Mouse (Mus musculus) heart, postnatal 0 days (tissue): ENCODE data around the gene Prm1. TPM values are rescaled to one million over a fixed set of nuclear protein-coding genes. Genes with fewer than 3 reads are reported as not detected.
A peak's percentile ranks its signal among the peaks of the same experiment; 100 is the strongest.

Experiments
- ATAC-seq: fragments of 200-750 bp; cut with Nextera tagmentation; 2 replicates; pipeline ENCODE4 v1.8.0; 2017; ENCODE audit warnings: low read depth, moderate number of reproducible peaks, moderate library complexity; ENCODE audit not compliant: insufficient read depth
- DNase-seq: peaks from one replicate; pipeline ENCODE4 v3.0.0-alpha.2; 2016; ENCODE audit warnings: low spot score
- H3K27ac ChIP-seq: fragments of 300-500 bp; sonication (generic); 2 replicates; pipeline ENCODE4 v1.5.1; 2014; ENCODE audit warnings: low read depth, mild to moderate bottlenecking
- H3K27me3 ChIP-seq: fragments of 300-500 bp; sonication (generic); 2 replicates; pipeline ENCODE4 v1.6.1; 2014; ENCODE audit warnings: low read length, mixed read lengths; ENCODE audit not compliant: control insufficient read depth, insufficient read depth
- H3K36me3 ChIP-seq: fragments of 300-500 bp; sonication (generic); replicated peaks from 2 replicates; pipeline ENCODE4 v1.6.1; 2014; ENCODE audit warnings: low read length, mixed read lengths; ENCODE audit not compliant: control insufficient read depth, insufficient read depth
- H3K4me1 ChIP-seq: fragments of 300-500 bp; sonication (generic); 2 replicates; pipeline ENCODE4 v1.6.1; 2014; ENCODE audit warnings: antibody characterized with exemption; ENCODE audit not compliant: control insufficient read depth, insufficient read depth
- H3K4me2 ChIP-seq: fragments of 300-500 bp; sonication (generic); 2 replicates; pipeline ENCODE4 v1.6.1; 2014; ENCODE audit warnings: low read depth, mild to moderate bottlenecking, low read length, moderate library complexity
- H3K4me3 ChIP-seq: fragments of 300-500 bp; sonication (generic); 2 replicates; pipeline ENCODE4 v1.5.1; 2014; ENCODE audit warnings: low read depth, low read length
- H3K9ac ChIP-seq: fragments of 300-500 bp; sonication (generic); replicated peaks from 2 replicates; pipeline ENCODE4 v1.6.1; 2014; ENCODE audit warnings: low read depth, low read length, mixed read lengths
- H3K9me3 ChIP-seq: fragments of 300-500 bp; sonication (generic); replicated peaks from 2 replicates; pipeline ENCODE4 v1.6.1; 2016; ENCODE audit warnings: low read length; ENCODE audit not compliant: control insufficient read depth
- CTCF ChIP-seq: IDR thresholded peaks from 2 replicates; pipeline ENCODE4 v1.5.1; 2016; ENCODE audit warnings: antibody characterized with exemption, control low read depth, low read depth
- EP300 ChIP-seq: IDR thresholded peaks from 2 replicates; pipeline ENCODE4 v1.6.1; 2016; ENCODE audit warnings: antibody characterized with exemption, low read depth
- WGBS: fragments of 180-500 bp; shearing (Covaris S2); extraction: QIAGEN DNeasy Blood & Tissue Kit; methylation state at CpG from one replicate; pipeline ENCODE4 v1.1.7; 2014; 5-methylcytosine and 5-hydroxymethylcytosine counted together
- polyA plus RNA-seq: library from polyadenylated mRNA; unstranded; fragments of >200 nt; fragmentation: Nextera tagmentation; extraction: Ambion mirVana; gene quantifications from 2 replicates; pipeline ENCODE4 v1.2.1, GENCODE M21; 2015
- total RNA-seq: library from RNA; depleted of rRNA; stranded (reverse); fragments of >200 nt; gene quantifications from 2 replicates; pipeline ENCODE4 v1.2.3, GENCODE M21; 2014; ENCODE audit warnings: low replicate concordance

Prm1 gene
- total and polyA plus RNA-seq, 2 experiments from 2014 or later, result not detected

- peak; percentile 53 for DNase-seq
- peak; percentile 66 for ATAC-seq
- no peaks in the 10 kb centered on the region for H3K27me3 ChIP-seq
- peak overlapping the region; percentile 27; the same call in 1 of the 2 replicates for H3K4me2 ChIP-seq
- peaks cover 32% of the 10 kb centered on the region for H3K4me1 ChIP-seq
- H3K36me3 ChIP-seq, result no peaks in the 10 kb centered on the region
- peak overlapping the region; percentile 65 for H3K27ac ChIP-seq
- H3K4me3 ChIP-seq, result no peak overlapping the region
- no peaks in the 10 kb centered on the region for H3K9me3 ChIP-seq
- no peak overlapping the region for H3K9ac ChIP-seq
- TF ChIP-seq CTCF (no peak), EP300 (no peak)
- WGBS, result 27% methylated on average over 10 of the region's 10 CpGs
These were observed 33.0 kb upstream of the Prm1 start for GRCm38 (mm10) chr16:10838487-10839245.

- Histone ChIP-seq H3K4me1 (peaks cover 26% of the 10 kb centered on the region), H3K36me3 (no peaks in the 10 kb centered on the region), H3K9ac (no peak overlapping the region), H3K27me3 (no peaks in the 10 kb centered on the region), H3K27ac (peak overlapping the region; percentile 65; the same call in 1 of the 2 replicates), H3K9me3 (no peaks in the 10 kb centered on the region), H3K4me2 (no peak overlapping the region), H3K4me3 (no peak overlapping the region)
- 88% methylated on average over 1 of the region's 1 CpGs for WGBS
- TF ChIP-seq CTCF (no peak), EP300 (no peak)
- ATAC-seq (no peak), DNase-seq (no peak)
These were observed 32.3 kb upstream of the Prm1 start for GRCm38 (mm10) chr16:10837903-10838302.

- peaks cover 26% of the 10 kb centered on the region for H3K4me1 ChIP-seq
- H3K9ac ChIP-seq, result no peak overlapping the region
- 77% methylated on average over 3 of the region's 3 CpGs for WGBS
- ATAC-seq, result no peak
- H3K4me3 ChIP-seq, result no peak overlapping the region
- DNase-seq, result no peak
- TF ChIP-seq CTCF (no peak), EP300 (no peak)
- H3K27ac ChIP-seq, result no peak overlapping the region; the same call in 1 of the 2 replicates
- no peaks in the 10 kb centered on the region for H3K27me3 ChIP-seq
- H3K36me3 ChIP-seq, result no peaks in the 10 kb centered on the region
- H3K4me2 ChIP-seq, result no peak overlapping the region
- no peaks in the 10 kb centered on the region for H3K9me3 ChIP-seq
These were observed 31.6 kb upstream of the Prm1 start for GRCm38 (mm10) chr16:10837250-10837649.

GRCm38 (mm10) chr16:10836388-10836787, 30.7 kb upstream of the Prm1 start:
- Histone ChIP-seq H3K4me1 (peaks cover 26% of the 10 kb centered on the region), H3K4me2 (no peak overlapping the region)
- WGBS, result 89% methylated on average over 3 of the region's 3 CpGs

DNA sequence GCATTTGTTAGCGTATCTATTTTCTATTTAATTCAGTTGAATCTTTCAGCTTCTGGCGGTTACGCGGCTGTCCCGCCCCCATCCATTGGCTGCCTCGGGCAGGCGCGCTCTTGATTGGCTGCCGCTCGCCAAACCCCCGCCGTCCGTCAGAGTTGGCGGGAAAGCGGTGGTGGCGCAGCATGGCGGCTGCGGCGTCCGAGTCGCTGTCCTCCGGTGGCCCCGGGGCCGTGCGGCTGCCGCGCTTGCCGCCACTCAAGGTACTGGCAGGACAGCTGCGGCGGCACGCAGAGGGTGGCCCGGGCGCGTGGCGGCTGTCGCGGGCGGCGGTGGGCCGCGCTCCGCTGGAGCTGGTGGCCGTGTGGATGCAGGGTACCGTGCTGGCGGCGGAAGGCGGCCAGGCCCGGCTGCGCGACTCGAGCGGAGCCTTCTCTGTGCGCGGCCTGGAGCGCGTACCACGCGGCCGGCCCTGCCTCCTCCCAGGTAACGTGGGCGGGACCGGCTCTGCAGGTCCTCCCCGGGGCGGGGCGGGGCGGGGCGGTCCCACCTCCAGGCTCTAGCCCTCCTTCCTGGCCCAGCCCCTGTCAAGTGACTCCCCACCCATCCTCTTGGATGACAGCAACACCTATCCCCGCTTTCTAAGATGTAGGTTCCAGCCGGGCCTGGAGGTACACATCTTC, 29.4 kb upstream of the Prm1 start, which contains the start of gene Rmi2:
Gene Rmi2 (plus strand): TSS at position 149 of the 677 bp plus-strand sequence.
- Histone ChIP-seq H3K9ac (peak within 1 kb of the TSS; percentile 57), H3K36me3 (no peaks in the 10 kb centered on the region), H3K9me3 (no peaks in the 10 kb centered on the region), H3K4me2 (peak within 1 kb of the TSS; percentile 96), H3K27me3 (no peaks in the 10 kb centered on the region), H3K4me1 (peaks cover 26% of the 10 kb centered on the region), H3K4me3 (peak within 1 kb of the TSS; percentile 79), H3K27ac (peak within 1 kb of the TSS; percentile 57)
- ATAC-seq, result peak; percentile 87
- WGBS, result under 1% methylated on average over 65 of the region's 69 CpGs
- no peak for TF ChIP-seq CTCF
- no peak for TF ChIP-seq EP300
- DNase-seq, result peak; percentile 83

More at GRCm38 (mm10) chr16:10836388-10836787, 30.7 kb upstream of the Prm1 start:
- Histone ChIP-seq H3K9me3 (no peaks in the 10 kb centered on the region), H3K27ac (peak overlapping the region; percentile 57; the same call in 1 of the 2 replicates), H3K27me3 (no peaks in the 10 kb centered on the region), H3K9ac (no peak overlapping the region), H3K36me3 (no peaks in the 10 kb centered on the region), H3K4me3 (no peak overlapping the region)
- no peak for TF ChIP-seq EP300
- DNase-seq, result no peak
- no peak for ATAC-seq
